In genomic region chr7:43313013-43313428, GRCm38 (mm10) we compare ENCODE assay signal across 8 mouse cellular contexts. TPM values are rescaled to one million over a fixed set of nuclear protein-coding genes. Genes with fewer than 3 reads are reported as not detected.
DNase-seq lines count a peak whose midpoint lies in the region; ATAC-seq and TF ChIP-seq lines count a peak whose summit lies in the region.

TSS of gene Zfp715 (minus strand) at chr7:43313294.

- TF ChIP-seq POLR2A in MEL (IDR thresholded peaks at IDR 0.05; ENCODE audit: control insufficient read depth in 1 of 2, insufficient read depth in 1 of 2, low read depth in 1 of 2, low read length in 2 of 2, poor library complexity in 1 of 2) = peak in 1 of 2 experiments; percentile 75; a peak in 2 of 4 replicates
- peak; percentile 41; the same call in 1 of the 2 replicates for TF ChIP-seq POLR2A in cerebellum, adult 2 months (IDR thresholded peaks at IDR 0.05; ENCODE audit: borderline replicate concordance, insufficient read depth, low read length)

- H3K9ac ChIP-seq in MEL (ENCODE audit: control insufficient read depth, low read depth, low read length, poor library complexity, severe bottlenecking) = peak within 1 kb of the TSS; percentile 81
- H3K9ac ChIP-seq in forebrain, postnatal 0 days = peak within 1 kb of the TSS; percentile 74
- H3K9ac ChIP-seq in lung, embryonic 15.5 days = peak within 1 kb of the TSS; percentile 78

- peak; percentile 95 for ATAC-seq in forebrain, postnatal 0 days
- peak; percentile 94 for ATAC-seq in lung, embryonic 15.5 days (ENCODE audit: borderline replicate concordance, extremely low read depth, low FRiP score, low TSS enrichment)

- no peak for TF ChIP-seq RAD21 in MEL (IDR thresholded peaks at IDR 0.05; ENCODE audit: low read depth, low read length)

- H3K9me3 ChIP-seq in MEL (replicated peaks; ENCODE audit: insufficient read depth, low read length) = no peaks in the 10 kb centered on the region
- H3K9me3 ChIP-seq in forebrain, postnatal 0 days (ENCODE audit: low read length) = no peaks in the 10 kb centered on the region
- H3K9me3 ChIP-seq in lung, embryonic 15.5 days = no peaks in the 10 kb centered on the region

- H3K36me3 ChIP-seq in MEL (ENCODE audit: control insufficient read depth in 1 of 2, insufficient read depth in 2 of 2, low read length in 2 of 2) = peaks cover 6 to 26% of the 10 kb centered on the region in 2 experiments; a peak in 3 of 4 replicates
- H3K36me3 ChIP-seq in forebrain, postnatal 0 days (ENCODE audit: insufficient read depth) = peaks cover 15% of the 10 kb centered on the region
- peaks cover 11% of the 10 kb centered on the region for H3K36me3 ChIP-seq in lung, embryonic 15.5 days

- no peak for TF ChIP-seq CTCF in MEL (IDR thresholded peaks at IDR 0.05 in 2 of 3, conservative IDR thresholded peaks at IDR 0.05 in 1 of 3; ENCODE audit: control insufficient read depth in 1 of 3, insufficient read depth in 1 of 3, low read depth in 2 of 3, low read length in 3 of 3, poor library complexity in 1 of 3, severe bottlenecking in 1 of 3)
- no peak for TF ChIP-seq CTCF in cerebellum, adult 2 months (IDR thresholded peaks at IDR 0.05; ENCODE audit: borderline replicate concordance, insufficient read depth, low read depth, low read length)
- no peak for TF ChIP-seq CTCF in forebrain, postnatal 0 days (IDR thresholded peaks at IDR 0.05; ENCODE audit: low read depth)

- WGBS in cerebellum, adult 2 months = under 1% methylated on average over 33 of the region's 33 CpGs
- WGBS in forebrain, postnatal 0 days = under 1% methylated on average over 30 of the region's 33 CpGs
- 1% methylated on average over 32 of the region's 33 CpGs for WGBS in lung, embryonic 15.5 days

- peak within 1 kb of the TSS; percentile 83 for H3K4me2 ChIP-seq in forebrain, postnatal 0 days (ENCODE audit: low read depth)
- H3K4me2 ChIP-seq in lung, embryonic 15.5 days = peak within 1 kb of the TSS; percentile 83

- H3K27ac ChIP-seq in MEL (ENCODE audit: control insufficient read depth, low read depth, low read length) = peak within 1 kb of the TSS; percentile 74
- H3K27ac ChIP-seq in cerebellum, adult 2 months (ENCODE audit: insufficient read depth, low read length) = peak within 1 kb of the TSS; percentile 21
- peak within 1 kb of the TSS; percentile 85 for H3K27ac ChIP-seq in forebrain, postnatal 0 days (ENCODE audit: low read depth, low read length)
- peak within 1 kb of the TSS; percentile 86 for H3K27ac ChIP-seq in lung, embryonic 15.5 days

- H3K4me3 ChIP-seq in MEL (ENCODE audit: control insufficient read depth in 1 of 2, insufficient read depth in 1 of 2, low read depth in 2 of 2, low read length in 2 of 2) = peak within 1 kb of the TSS; percentile 73 to 96
- H3K4me3 ChIP-seq in cerebellum, adult 2 months (replicated peaks; ENCODE audit: insufficient read depth, low read depth, low read length) = peak within 1 kb of the TSS; percentile 73
- H3K4me3 ChIP-seq in forebrain, postnatal 0 days (ENCODE audit: low read depth, low read length) = peak within 1 kb of the TSS; percentile 76
- H3K4me3 ChIP-seq in lung, embryonic 15.5 days = peak within 1 kb of the TSS; percentile 86

- no peaks in the 10 kb centered on the region for H3K27me3 ChIP-seq in MEL (ENCODE audit: control insufficient read depth in 1 of 2, insufficient read depth in 2 of 2, low read length in 2 of 2)
- H3K27me3 ChIP-seq in cerebellum, adult 2 months (ENCODE audit: control insufficient read depth, insufficient read depth, low read length) = no peaks in the 10 kb centered on the region
- no peaks in the 10 kb centered on the region for H3K27me3 ChIP-seq in forebrain, postnatal 0 days (ENCODE audit: insufficient read depth, low read length)
- no peaks in the 10 kb centered on the region for H3K27me3 ChIP-seq in lung, embryonic 15.5 days

- 0 out of 4 replicates have a peak, but pooled peaks of 1 of the 2 experiments have one; percentile 17 for TF ChIP-seq EP300 in MEL (IDR thresholded peaks at IDR 0.05; ENCODE audit: low read depth in 1 of 2, low read length in 2 of 2)

- H3K79me2 ChIP-seq in MEL (ENCODE audit: control insufficient read depth, insufficient read depth, low read length, poor library complexity) = peaks cover 20% of the 10 kb centered on the region

- peak; percentile 97 for DNase-seq in MEL (ENCODE audit: low read depth, low spot score)
- peak; percentile 87 to 91 for DNase-seq in cerebellum, adult 2 months
- DNase-seq in forebrain, postnatal 0 days = peak; percentile 96
- peak; percentile 93 for DNase-seq in heart, postnatal 4 days
- DNase-seq in layer of hippocampus, adult 8-10 months (ENCODE audit: low spot score in 2 of 2) = peak; percentile 94
- peak; percentile 91 for DNase-seq in ovary, adult 18-20 months (ENCODE audit: low spot score)
- peak; percentile 87 for DNase-seq in thymus, postnatal 0 days (ENCODE audit: low spot score)

- peaks cover 0 to 20% of the 10 kb centered on the region in 2 experiments; a peak in 3 of 4 replicates for H3K4me1 ChIP-seq in MEL (ENCODE audit: control insufficient read depth in 1 of 2, insufficient read depth in 2 of 2, low read length in 2 of 2)
- no peaks in the 10 kb centered on the region for H3K4me1 ChIP-seq in cerebellum, adult 2 months (ENCODE audit: control insufficient read depth, insufficient read depth, low read length)
- peaks cover 12% of the 10 kb centered on the region; the same call in 1 of the 2 replicates for H3K4me1 ChIP-seq in forebrain, postnatal 0 days (ENCODE audit: insufficient read depth)
- peaks cover 22% of the 10 kb centered on the region for H3K4me1 ChIP-seq in lung, embryonic 15.5 days

TF ChIP-seq in MEL, 35 proteins besides CTCF, POLR2A, EP300 and RAD21:
- peak; percentile 68; the same call in 1 of the 2 replicates for TF ChIP-seq KAT2A (conservative IDR thresholded peaks at IDR 0.05; ENCODE audit: low read depth, low read length)
- no peak for TF ChIP-seq MAFK (IDR thresholded peaks at IDR 0.05; ENCODE audit: borderline replicate concordance, low read depth, low read length)
- peak; percentile 16; the same call in 1 of the 2 replicates for TF ChIP-seq ETS1 (IDR thresholded peaks at IDR 0.05; ENCODE audit: low read depth, low read length)
- TF ChIP-seq NELFE (IDR thresholded peaks at IDR 0.05; ENCODE audit: low read depth, low read length) = peak; percentile 74
- peak; percentile 80 for TF ChIP-seq SIN3A (IDR thresholded peaks at IDR 0.05; ENCODE audit: low read length)
- no peak for TF ChIP-seq POLR2AphosphoS2 (IDR thresholded peaks at IDR 0.05; ENCODE audit: low read length)
- TF ChIP-seq MEF2A (IDR thresholded peaks at IDR 0.05; ENCODE audit: extremely low read depth, insufficient replicate concordance, low read depth, low read length, poor library complexity, severe bottlenecking) = no peak
- TF ChIP-seq MAZ (IDR thresholded peaks at IDR 0.05; ENCODE audit: low read depth, low read length) = no peak
- no peak for TF ChIP-seq MYB (IDR thresholded peaks at IDR 0.05; ENCODE audit: low read depth, low read length)
- TF ChIP-seq GABPA (IDR thresholded peaks at IDR 0.05; ENCODE audit: low read depth, low read length) = no peak
- peak; percentile 64; the same call in 1 of the 2 replicates for TF ChIP-seq MAX (IDR thresholded peaks at IDR 0.05; ENCODE audit: low read length)
- TF ChIP-seq TBP (IDR thresholded peaks at IDR 0.05; ENCODE audit: low read depth, low read length) = peak; percentile 81
- no peak for TF ChIP-seq GATA1 (IDR thresholded peaks at IDR 0.05; ENCODE audit: low read depth, low read length)
- TF ChIP-seq UBTF (IDR thresholded peaks at IDR 0.05; ENCODE audit: borderline replicate concordance, insufficient read depth, low read depth, low read length) = no peak
- TF ChIP-seq ZMIZ1 (IDR thresholded peaks at IDR 0.05; ENCODE audit: low read depth, low read length) = 0 out of 2 replicates have a peak, but pooled peaks have one; percentile 26
- TF ChIP-seq NRF1 (IDR thresholded peaks at IDR 0.05; ENCODE audit: insufficient read depth, low read depth, low read length, poor library complexity, severe bottlenecking) = peak; percentile 76
- TF ChIP-seq ELF1 (IDR thresholded peaks at IDR 0.05; ENCODE audit: low read depth, low read length) = peak; percentile 82
- no peak for TF ChIP-seq ZNF384 (IDR thresholded peaks at IDR 0.05; ENCODE audit: low read depth, low read length)
- TF ChIP-seq MYC (IDR thresholded peaks at IDR 0.05; ENCODE audit: low read depth, low read length) = peak; percentile 81
- TF ChIP-seq MXI1 (IDR thresholded peaks at IDR 0.05; ENCODE audit: low read depth, low read length) = peak; percentile 85
- peak; percentile 92 for TF ChIP-seq HCFC1 (IDR thresholded peaks at IDR 0.05; ENCODE audit: low read depth, low read length)
- TF ChIP-seq ZC3H11A (IDR thresholded peaks at IDR 0.05; ENCODE audit: low read depth, low read length) = no peak

RNA-seq across cellular contexts. Expression of gene Zfp715, which starts in this region (rescaled TPM):
- total RNA-seq in MEL (2012; rRNA removed) = 10.5 and 11.7 TPM in 2 replicates
- 1 to 10 TPM in 1 of 2 experiments, not detected in 1; 8.3 TPM for polyA plus RNA-seq in MEL (2012; ENCODE audit: insufficient read depth in 1 of 2, insufficient read length in 2 of 2, low read depth in 1 of 2, low replicate concordance in 2 of 2, missing spikeins in 1 of 2)
- 17.1 and 19.5 TPM in 2 replicates for polyA plus RNA-seq in cerebellum, adult 2 months (2012; rRNA removed)
- 35.5 and 35.9 TPM in 2 replicates for total RNA-seq in forebrain, postnatal 0 days (2014; rRNA removed)
- 14.5 and 17.3 TPM in 2 replicates for polyA plus RNA-seq in forebrain, postnatal 0 days (2015; fragmentation: Nextera tagmentation; extraction: Ambion mirVana)
- total RNA-seq in heart, postnatal 4 days (2021) = 10 to 100 TPM; 13.9 to 15.3 TPM
- 10 to 100 TPM; 22.7 to 26.8 (median 25.6) TPM for total RNA-seq in layer of hippocampus, adult 8-10 months (2022)
- 12.8 and 13.3 TPM in 2 replicates for polyA plus RNA-seq in lung, embryonic 15.5 days (2015; fragmentation: Nextera tagmentation; extraction: Ambion mirVana)
- polyA plus RNA-seq in thymus, postnatal 0 days (2015; fragmentation: Nextera tagmentation; extraction: Ambion mirVana) = 10.0 and 10.2 TPM in 2 replicates

Comparison
In these comparisons a context has a peak if more than half of its experiments do, and no peak if none do; other contexts are left out.
1. Peak in every context shown above with its lines: DNase-seq, ATAC-seq, H3K4me3 ChIP-seq and H3K27ac ChIP-seq.
2. H3K27ac ChIP-seq: peak in every context shown above with its lines; median percentile 86 in lung, embryonic 15.5 days; 85 in forebrain, postnatal 0 days; 74 in MEL; 21 in cerebellum, adult 2 months.